Mouse (Mus musculus): ENCODE measurements around the gene Eif4e1b. TPM values are rescaled to one million over a fixed set of nuclear protein-coding genes. Genes with fewer than 3 reads are reported as not detected.

Gene Eif4e1b
- polyA plus RNA-seq, 1 experiment = not detected

- no peak within 1 kb of the TSS for H3K27ac ChIP-seq (ENCODE audit: insufficient read depth, low read length)
- H3K4me1 ChIP-seq (ENCODE audit: control insufficient read depth, insufficient read depth, low read length) = no peaks in the 10 kb centered on the region
- H3K4me3 ChIP-seq (ENCODE audit: insufficient read depth, low read length) = peak within 1 kb of the TSS; percentile 5; the same call in 1 of the 2 replicates
- TF ChIP-seq CTCF (IDR thresholded peaks at IDR 0.05; ENCODE audit: borderline replicate concordance, insufficient read depth, low read length) (no peak), POLR2A (IDR thresholded peaks at IDR 0.05; ENCODE audit: low read depth, low read length) (no peak)
These were observed 33.9 kb upstream of the Eif4e1b start, which contains the start of gene Gprin1 for GRCm38 (mm10) chr13:54749864-54750411. Gene Gprin1, minus strand, starts transcription at chr13:54749874.

DNA sequence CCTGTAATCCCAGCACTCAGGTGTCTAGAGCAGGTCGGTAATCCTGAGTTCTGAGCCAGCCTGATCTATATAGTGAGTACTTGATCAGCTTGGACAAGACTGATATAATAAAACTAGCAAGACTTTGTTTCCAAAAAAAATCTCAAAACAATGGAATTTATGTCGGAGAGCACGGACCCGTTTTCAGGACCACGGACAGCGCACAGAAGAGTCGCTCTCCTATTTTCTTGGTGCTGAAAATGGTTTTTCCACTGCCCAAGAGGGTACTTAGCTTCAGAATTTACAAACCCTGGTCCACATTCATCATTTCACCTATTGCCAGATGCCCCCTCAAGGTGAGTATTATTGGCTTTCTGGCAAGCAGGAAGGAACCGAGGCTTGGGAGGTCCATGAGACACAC is 33.1 kb upstream of the Eif4e1b start:
- H3K4me1 ChIP-seq (ENCODE audit: control insufficient read depth, insufficient read depth, low read length) = no peaks in the 10 kb centered on the region
- no peak overlapping the region for H3K27ac ChIP-seq (ENCODE audit: insufficient read depth, low read length)
- no peak for TF ChIP-seq POLR2A (IDR thresholded peaks at IDR 0.05; ENCODE audit: low read depth, low read length)
- no peak for TF ChIP-seq CTCF (IDR thresholded peaks at IDR 0.05; ENCODE audit: borderline replicate concordance, insufficient read depth, low read length)
- H3K4me3 ChIP-seq (ENCODE audit: insufficient read depth, low read length) = no peak overlapping the region

DNA sequence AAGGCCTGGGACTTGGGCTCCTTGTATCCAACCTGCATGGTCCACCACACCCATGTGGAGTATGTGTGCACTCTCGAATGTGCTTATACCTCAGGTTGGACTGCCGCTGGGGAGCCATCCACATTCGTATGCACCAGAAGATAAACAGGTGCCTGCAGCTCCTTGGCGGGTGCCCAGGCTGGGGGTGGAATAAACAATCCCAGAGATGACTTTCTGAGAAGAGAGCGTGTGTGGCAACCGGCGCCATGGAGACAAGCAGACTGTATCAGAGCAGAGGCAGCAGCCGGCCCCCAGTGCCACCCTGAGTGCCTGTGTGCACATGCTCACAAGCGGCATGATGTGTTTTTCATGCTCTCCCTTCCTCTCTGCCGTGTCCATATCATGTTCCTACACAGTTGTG is 31.1 kb upstream of the Eif4e1b start:
- Histone ChIP-seq H3K27ac (ENCODE audit: insufficient read depth, low read length) (no peak overlapping the region), H3K4me3 (ENCODE audit: insufficient read depth, low read length) (no peak overlapping the region), H3K4me1 (ENCODE audit: control insufficient read depth, insufficient read depth, low read length) (no peaks in the 10 kb centered on the region)
- no peak for TF ChIP-seq POLR2A (IDR thresholded peaks at IDR 0.05; ENCODE audit: low read depth, low read length)
- no peak for TF ChIP-seq CTCF (IDR thresholded peaks at IDR 0.05; ENCODE audit: borderline replicate concordance, insufficient read depth, low read length)

DNA sequence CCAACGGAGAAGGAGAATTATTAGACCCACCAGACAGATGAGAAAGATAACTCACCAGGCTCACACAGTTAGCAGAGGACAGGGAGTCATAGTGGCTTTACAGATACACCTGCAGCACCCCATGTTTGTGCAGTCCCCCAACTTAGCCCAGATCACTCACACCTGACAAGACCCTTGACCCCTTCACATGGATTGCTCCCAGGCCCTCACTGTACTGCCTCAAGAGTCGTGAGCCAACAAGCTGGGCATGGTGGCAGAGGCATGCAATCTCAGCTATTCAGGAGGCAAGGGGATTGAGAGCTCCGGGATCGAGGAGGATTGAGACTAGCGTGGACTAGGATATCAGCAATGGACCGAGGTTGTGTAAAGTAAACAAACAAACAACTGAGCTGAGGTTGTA is 30.1 kb upstream of the Eif4e1b start:
- H3K4me1 ChIP-seq (ENCODE audit: control insufficient read depth, insufficient read depth, low read length) = no peaks in the 10 kb centered on the region
- H3K4me3 ChIP-seq (ENCODE audit: insufficient read depth, low read length) = no peak overlapping the region
- H3K27ac ChIP-seq (ENCODE audit: insufficient read depth, low read length) = no peak overlapping the region
- TF ChIP-seq POLR2A (IDR thresholded peaks at IDR 0.05; ENCODE audit: low read depth, low read length) (no peak), CTCF (IDR thresholded peaks at IDR 0.05; ENCODE audit: borderline replicate concordance, insufficient read depth, low read length) (no peak)

DNA sequence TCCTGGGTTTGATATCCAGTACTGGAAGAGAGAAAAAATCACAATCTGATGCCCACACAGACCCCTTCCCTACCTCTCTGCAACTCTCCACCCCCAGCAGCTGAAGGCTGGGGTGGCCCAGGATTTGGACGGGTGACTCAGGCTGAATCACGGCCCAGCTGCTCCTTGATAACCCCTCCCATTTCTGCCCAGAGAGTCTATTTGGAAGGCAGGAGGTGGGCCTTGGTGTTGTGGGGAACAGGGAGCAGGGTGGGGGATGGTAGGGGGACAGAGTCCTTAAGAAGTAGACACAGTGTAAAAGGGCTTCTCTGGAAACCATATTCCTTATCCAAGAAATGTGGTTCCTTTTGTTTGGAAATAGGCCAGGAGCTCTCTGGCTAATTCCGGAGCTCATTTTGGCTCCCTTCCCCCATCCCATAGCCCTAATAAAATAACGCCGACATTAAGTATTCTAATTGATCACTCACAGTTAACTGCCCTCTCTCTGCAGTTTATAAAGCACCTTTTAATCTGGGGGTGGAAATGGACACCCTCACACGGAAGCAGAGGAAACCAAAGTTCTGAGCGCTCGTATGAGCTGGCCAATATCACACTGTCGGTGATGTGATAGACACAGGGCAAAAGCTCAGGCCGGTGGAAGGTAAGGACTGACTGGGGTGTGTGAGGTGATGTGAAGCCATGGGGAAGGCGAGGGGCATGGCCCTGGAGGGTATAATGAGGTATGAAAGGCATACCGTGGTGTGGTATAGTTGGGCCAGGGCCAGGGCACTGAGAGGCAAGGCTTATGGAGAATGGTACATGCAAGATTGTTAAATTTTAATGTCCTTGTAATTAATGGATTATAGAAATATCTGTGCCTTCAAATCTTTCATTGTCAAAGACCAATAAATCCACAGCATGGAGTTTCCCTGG is 29.4 kb upstream of the Eif4e1b start:
- no peak for TF ChIP-seq CTCF (IDR thresholded peaks at IDR 0.05; ENCODE audit: borderline replicate concordance, insufficient read depth, low read length)
- TF ChIP-seq POLR2A (IDR thresholded peaks at IDR 0.05; ENCODE audit: low read depth, low read length) = no peak
- Histone ChIP-seq H3K4me1 (ENCODE audit: control insufficient read depth, insufficient read depth, low read length) (no peaks in the 10 kb centered on the region), H3K27ac (ENCODE audit: insufficient read depth, low read length) (no peak overlapping the region), H3K4me3 (ENCODE audit: insufficient read depth, low read length) (no peak overlapping the region)

- Histone ChIP-seq H3K27ac (ENCODE audit: insufficient read depth, low read length) (no peak overlapping the region), H3K4me3 (ENCODE audit: insufficient read depth, low read length) (no peak overlapping the region), H3K4me1 (ENCODE audit: control insufficient read depth, insufficient read depth, low read length) (no peaks in the 10 kb centered on the region)
- TF ChIP-seq CTCF (IDR thresholded peaks at IDR 0.05; ENCODE audit: borderline replicate concordance, insufficient read depth, low read length) = no peak
These were observed 28.5 kb upstream of the Eif4e1b start for GRCm38 (mm10) chr13:54755201-54755830.

GRCm38 (mm10) chr13:54756156-54756712 is 27.6 kb upstream of the Eif4e1b start:
- H3K27ac ChIP-seq (ENCODE audit: insufficient read depth, low read length) = no peak overlapping the region
- no peak for TF ChIP-seq CTCF (IDR thresholded peaks at IDR 0.05; ENCODE audit: borderline replicate concordance, insufficient read depth, low read length)
- TF ChIP-seq POLR2A (IDR thresholded peaks at IDR 0.05; ENCODE audit: low read depth, low read length) = no peak
- H3K4me1 ChIP-seq (ENCODE audit: control insufficient read depth, insufficient read depth, low read length) = no peaks in the 10 kb centered on the region
- no peak overlapping the region for H3K4me3 ChIP-seq (ENCODE audit: insufficient read depth, low read length)

- no peak overlapping the region for H3K27ac ChIP-seq (ENCODE audit: insufficient read depth, low read length)
- no peak overlapping the region for H3K4me3 ChIP-seq (ENCODE audit: insufficient read depth, low read length)
- TF ChIP-seq POLR2A (IDR thresholded peaks at IDR 0.05; ENCODE audit: low read depth, low read length) = no peak
- no peak for TF ChIP-seq CTCF (IDR thresholded peaks at IDR 0.05; ENCODE audit: borderline replicate concordance, insufficient read depth, low read length)
- H3K4me1 ChIP-seq (ENCODE audit: control insufficient read depth, insufficient read depth, low read length) = no peaks in the 10 kb centered on the region
These were observed 26.5 kb upstream of the Eif4e1b start for GRCm38 (mm10) chr13:54757093-54757830.

DNA sequence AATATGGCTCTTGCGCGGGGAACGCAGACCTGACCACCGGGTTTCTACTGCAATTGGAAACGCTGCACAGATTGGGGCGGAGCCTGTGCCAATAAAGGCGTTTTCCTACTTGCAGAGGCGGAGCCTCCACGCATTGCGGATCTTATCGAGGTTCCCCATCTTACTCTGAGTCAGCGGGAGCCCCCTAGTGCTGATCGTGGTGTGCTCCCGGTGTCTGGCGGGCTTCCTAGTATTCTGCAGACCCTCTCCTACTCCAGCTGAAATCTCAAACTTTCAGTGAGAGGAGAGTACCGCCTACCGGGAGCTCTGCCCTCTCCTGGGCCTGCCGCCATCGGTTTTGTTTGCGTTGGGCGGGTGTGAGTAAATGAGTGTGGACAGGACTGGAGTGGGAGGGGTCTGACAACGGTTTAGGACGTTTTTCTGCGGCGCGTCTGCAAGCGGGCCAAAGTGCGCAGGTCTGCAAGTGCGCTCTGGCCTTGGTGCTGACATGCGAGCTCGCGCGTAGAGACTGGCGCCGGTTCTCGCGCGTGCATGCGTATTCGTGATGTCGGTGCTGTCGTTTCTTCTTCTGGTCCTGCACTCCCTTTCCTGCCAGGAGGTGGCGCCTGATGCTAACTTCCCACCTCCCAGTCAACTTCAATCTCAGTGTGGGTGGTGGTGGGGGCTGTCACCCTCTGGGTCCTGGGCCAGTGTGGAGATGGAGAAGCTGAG is 25.6 kb upstream of the Eif4e1b start:
- Histone ChIP-seq H3K4me3 (ENCODE audit: insufficient read depth, low read length) (peak overlapping the region; percentile 4), H3K27ac (ENCODE audit: insufficient read depth, low read length) (no peak overlapping the region), H3K4me1 (ENCODE audit: control insufficient read depth, insufficient read depth, low read length) (no peaks in the 10 kb centered on the region)
- TF ChIP-seq POLR2A (IDR thresholded peaks at IDR 0.05; ENCODE audit: low read depth, low read length) (no peak), CTCF (IDR thresholded peaks at IDR 0.05; ENCODE audit: borderline replicate concordance, insufficient read depth, low read length) (peak; percentile 88; the same call in 1 of the 2 replicates)
